Mouse (Mus musculus) embryonic fibroblast, embryonic 13.5 days (primary cell): ENCODE results near the gene Gipc3. TPM values are rescaled to one million over a fixed set of nuclear protein-coding genes. Genes with fewer than 3 reads are reported as not detected.

Experiments
- H3K27ac ChIP-seq: 2 replicates; pipeline ENCODE4 v1.5.1; 2012; ENCODE audit warnings: low read length, control low read depth, inconsistent platforms; ENCODE audit not compliant: insufficient read depth
- H3K4me1 ChIP-seq: 2 replicates; pipeline ENCODE4 v1.6.1; 2011; ENCODE audit warnings: low read length; ENCODE audit not compliant: control insufficient read depth, insufficient read depth
- H3K4me3 ChIP-seq: 2 replicates; pipeline ENCODE4 v1.5.1; 2011; ENCODE audit warnings: mild to moderate bottlenecking, control low read depth, low read length; ENCODE audit not compliant: insufficient read depth
- CTCF ChIP-seq: IDR thresholded peaks from 2 replicates; pipeline ENCODE4 v1.5.1; 2011; ENCODE audit warnings: mild to moderate bottlenecking, control low read depth, low read length, moderate library complexity, borderline replicate concordance; ENCODE audit not compliant: insufficient read depth
- POLR2A ChIP-seq: IDR thresholded peaks from 2 replicates; pipeline ENCODE4 v1.6.1; 2011; ENCODE audit warnings: low read depth, mild to moderate bottlenecking, control low read depth, low read length, moderate library complexity
- polyA plus RNA-seq: library from polyadenylated mRNA; stranded (reverse); fragments of >200 nt; gene quantifications from 2 replicates; pipeline ENCODE4 v1.2.4, GENCODE M21; 2011; ENCODE audit warnings: low read depth; ENCODE audit not compliant: missing spikeins, insufficient read length

The Gipc3 gene
- polyA plus RNA-seq = 0.37 and 0.39 TPM in 2 replicates

- Histone ChIP-seq H3K4me3 (peak within 1 kb of the TSS; percentile 5), H3K27ac (no peak within 1 kb of the TSS)
Observed at GRCm38 (mm10) chr10:81342686-81343505, at the start of gene Gipc3. Gipc3 (minus strand) TSS chr10:81343266.

GRCm38 (mm10) chr10:81392781-81393185 lies 49.7 kb upstream of the Gipc3 start, which contains the start of gene Smim24:
Smim24 (plus strand) TSS chr10:81393051.
- Histone ChIP-seq H3K27ac (no peak within 1 kb of the TSS), H3K4me1 (no peaks in the 10 kb centered on the region), H3K4me3 (no peak within 1 kb of the TSS)
- TF ChIP-seq CTCF (no peak), POLR2A (0 out of 2 replicates have a peak, but pooled peaks have one; percentile 8)

More at GRCm38 (mm10) chr10:81342686-81343505, at the start of gene Gipc3:
- H3K4me1 ChIP-seq = peaks cover 7% of the 10 kb centered on the region; the same call in 1 of the 2 replicates
- TF ChIP-seq POLR2A = no peak
- TF ChIP-seq CTCF = no peak

GRCm38 (mm10) chr10:81392270-81392669 lies 49.2 kb upstream of the Gipc3 start:
- Histone ChIP-seq H3K4me1 (no peaks in the 10 kb centered on the region), H3K4me3 (no peak overlapping the region), H3K27ac (no peak overlapping the region)
- no peak for TF ChIP-seq POLR2A
- TF ChIP-seq CTCF = no peak

GRCm38 (mm10) chr10:81390678-81390965 lies 47.6 kb upstream of the Gipc3 start:
- H3K4me3 ChIP-seq = no peak overlapping the region
- no peak overlapping the region for H3K27ac ChIP-seq
- no peaks in the 10 kb centered on the region for H3K4me1 ChIP-seq
- TF ChIP-seq CTCF (no peak), POLR2A (no peak)

GRCm38 (mm10) chr10:81389801-81390677 lies 47.0 kb upstream of the Gipc3 start:
- no peak overlapping the region for H3K4me3 ChIP-seq
- TF ChIP-seq POLR2A = no peak
- TF ChIP-seq CTCF = peak; percentile 74
- H3K27ac ChIP-seq = no peak overlapping the region
- H3K4me1 ChIP-seq = peaks cover 2% of the 10 kb centered on the region; the same call in 1 of the 2 replicates

- TF ChIP-seq POLR2A (no peak), CTCF (no peak)
- H3K27ac ChIP-seq = no peak overlapping the region
Observed at GRCm38 (mm10) chr10:81389373-81389772, 46.3 kb upstream of the Gipc3 start.

GRCm38 (mm10) chr10:81388505-81389055 lies 45.5 kb upstream of the Gipc3 start, which contains the start of gene Gm48552:
Gm48552 (plus strand) TSS chr10:81389005.
- TF ChIP-seq POLR2A (no peak), CTCF (no peak)
- H3K27ac ChIP-seq = no peak within 1 kb of the TSS
- peaks cover 2% of the 10 kb centered on the region; the same call in 1 of the 2 replicates for H3K4me1 ChIP-seq
- no peak within 1 kb of the TSS for H3K4me3 ChIP-seq

More at GRCm38 (mm10) chr10:81389373-81389772, 46.3 kb upstream of the Gipc3 start:
- Histone ChIP-seq H3K4me3 (no peak overlapping the region), H3K4me1 (peaks cover 2% of the 10 kb centered on the region; the same call in 1 of the 2 replicates)

- Histone ChIP-seq H3K4me1 (peaks cover 2% of the 10 kb centered on the region; the same call in 1 of the 2 replicates), H3K27ac (no peak overlapping the region), H3K4me3 (no peak overlapping the region)
- TF ChIP-seq POLR2A (no peak), CTCF (no peak)
Observed at GRCm38 (mm10) chr10:81387716-81388115, 44.6 kb upstream of the Gipc3 start.

- TF ChIP-seq POLR2A = no peak
- no peak for TF ChIP-seq CTCF
- Histone ChIP-seq H3K4me3 (peak overlapping the region; percentile 82), H3K27ac (no peak overlapping the region), H3K4me1 (peaks cover 2% of the 10 kb centered on the region; the same call in 1 of the 2 replicates)
Observed at GRCm38 (mm10) chr10:81385603-81386306, 42.7 kb upstream of the Gipc3 start.
